Mouse (Mus musculus): Measurements from ENCODE around the gene Stk24.

- TF ChIP-seq GATA1 (IDR thresholded peaks at IDR 0.05; ENCODE audit: low read length) (no peak), TAL1 (IDR thresholded peaks at IDR 0.05; ENCODE audit: low read length) (no peak)
These were observed 120.0 kb downstream of the Stk24 start for GRCm38 (mm10) chr14:121259789-121260188.
